Mouse (Mus musculus) cerebellum, adult 11-12 months (tissue): ENCODE data around the gene Reg3d.
"Not testable (repeated sequence)": the region's sequence is repeated elsewhere in the genome, so short reads cannot be mapped to it uniquely, and the experiment has no call there.

ENCODE experiments used
- DNase-seq: peaks from one replicate; pipeline ENCODE4 v3.0.0; 2022

Reg3d gene

DNA sequence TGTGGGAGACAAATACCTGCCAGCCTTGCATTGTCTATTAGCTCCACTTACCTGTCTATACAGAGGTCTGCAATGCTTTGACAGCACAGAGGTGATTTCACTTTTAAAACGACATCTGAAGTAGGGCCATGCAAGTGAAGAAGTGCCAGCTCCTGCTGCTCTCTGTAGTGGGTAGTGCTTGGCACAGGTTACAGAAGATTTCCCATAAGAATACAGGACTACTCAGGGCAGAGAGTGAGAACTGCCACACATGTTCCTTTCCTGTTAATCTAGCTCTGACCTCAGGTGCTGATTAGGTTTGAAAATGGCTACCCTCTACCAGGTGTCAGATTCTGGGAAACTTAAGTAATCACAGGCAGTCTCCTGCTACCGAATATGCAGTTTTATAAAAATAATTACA lies at the start of gene Reg3d:
Gene Reg3d (minus strand): TSS at position 101 of the 400 bp plus-strand sequence.
- DNase-seq = no peak

DNA sequence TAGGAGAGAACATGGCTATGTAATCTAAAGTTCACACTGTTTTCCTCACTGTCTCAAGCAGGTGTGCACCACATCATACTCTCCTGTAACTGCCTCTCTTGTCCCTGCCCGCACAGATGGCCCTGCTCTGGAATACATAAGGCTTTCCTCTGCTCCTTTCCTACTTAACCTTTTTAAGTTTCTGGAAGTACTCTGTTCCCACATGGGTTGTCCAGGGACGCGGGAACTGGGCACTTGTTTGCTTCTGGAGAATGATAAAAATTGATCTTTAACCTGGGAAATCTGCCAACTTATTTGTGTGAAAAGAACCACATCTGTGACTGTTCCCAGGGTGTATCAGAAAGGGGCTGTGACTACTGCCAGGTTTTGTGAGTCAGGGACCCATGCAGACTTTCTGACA lies 46.8 kb upstream of the Reg3d start:
- DNase-seq = no peak

DNA sequence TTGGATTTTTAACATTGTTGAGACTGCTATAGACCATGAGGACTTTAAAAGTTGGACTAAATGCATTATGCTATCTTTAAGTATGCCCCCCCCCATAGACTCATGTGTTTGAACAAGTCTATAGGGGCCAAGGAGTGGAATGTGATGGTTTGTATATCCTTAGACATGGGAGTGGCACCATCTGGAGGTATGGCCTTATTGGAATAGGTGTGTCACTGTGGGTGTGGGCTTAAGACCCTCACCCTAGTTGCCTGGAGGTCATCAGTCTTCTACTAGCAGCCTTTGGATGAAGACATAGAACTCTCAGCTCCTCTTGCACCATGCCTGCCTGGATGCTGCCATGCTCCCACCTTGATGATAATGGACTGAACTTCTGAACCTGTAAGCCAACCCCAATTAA lies 43.7 kb upstream of the Reg3d start, which contains the start of gene Reg1:
Gene Reg1 (plus strand): TSS at position 301 of the 400 bp plus-strand sequence.
- DNase-seq = not testable (repeated sequence)

DNA sequence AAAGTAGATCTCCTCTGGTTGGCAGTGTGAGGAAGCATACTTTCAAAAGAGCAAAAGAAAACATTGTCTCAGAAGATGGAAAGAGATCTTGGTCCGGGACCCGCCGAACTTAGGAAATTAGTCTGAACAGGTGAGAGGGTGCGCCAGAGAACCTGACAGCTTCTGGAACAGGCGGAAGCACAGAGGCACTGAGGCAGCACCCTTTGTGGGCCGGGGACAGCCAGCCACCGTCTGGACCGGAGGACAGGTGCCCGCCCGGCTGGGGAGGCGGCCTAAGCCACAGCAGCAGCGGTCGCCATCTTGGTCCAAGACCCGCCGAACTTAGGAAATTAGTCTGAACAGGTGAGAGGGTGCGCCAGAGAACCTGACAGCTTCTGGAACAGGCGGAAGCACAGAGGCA lies 16.7 kb upstream of the Reg3d start, which contains the start of gene Reg2:
Gene Reg2 (plus strand): TSS at position 301 of the 400 bp plus-strand sequence.
- DNase-seq = not testable (repeated sequence)

DNA sequence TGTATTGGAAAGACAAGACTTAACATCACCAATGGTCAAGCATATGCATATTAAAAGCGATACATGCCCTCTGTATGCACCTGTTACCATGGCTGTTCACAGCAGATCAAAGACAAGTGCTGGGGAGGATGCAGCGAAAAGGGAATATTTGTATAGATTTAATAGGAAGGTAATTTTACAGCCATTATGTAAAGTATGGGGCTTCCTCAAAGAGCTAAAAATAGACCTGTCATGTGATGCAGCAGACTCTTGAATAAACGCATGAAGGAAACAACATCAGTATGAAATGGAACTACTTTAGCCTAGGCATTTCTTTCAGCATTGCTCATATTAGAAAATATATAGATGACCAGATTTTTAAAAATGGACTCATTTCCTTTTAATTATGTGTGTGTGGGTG lies 6.9 kb upstream of the Reg3d start:
- no peak for DNase-seq

DNA sequence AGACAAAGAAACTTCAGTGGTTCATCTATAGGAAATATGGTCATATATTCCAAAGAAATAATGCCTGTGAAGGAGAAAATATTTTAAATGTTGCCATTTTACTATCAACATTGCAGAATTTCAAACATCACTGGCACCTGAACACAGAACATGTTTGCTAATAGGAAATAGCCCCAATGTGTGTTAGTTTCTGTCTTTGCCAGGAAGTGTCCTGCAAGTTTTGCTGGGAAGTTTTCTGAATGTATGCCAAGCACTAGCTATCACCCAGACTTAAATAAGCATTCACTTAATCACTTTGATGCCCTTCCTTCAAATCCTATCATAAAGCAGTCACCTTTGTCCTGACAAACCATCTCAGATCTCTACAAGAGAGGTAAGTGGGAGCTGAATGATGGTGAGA lies 1.7 kb upstream of the Reg3d start, which contains the start of gene Reg3a:
Gene Reg3a (plus strand): TSS at position 301 of the 400 bp plus-strand sequence.
- DNase-seq = no peak

DNA sequence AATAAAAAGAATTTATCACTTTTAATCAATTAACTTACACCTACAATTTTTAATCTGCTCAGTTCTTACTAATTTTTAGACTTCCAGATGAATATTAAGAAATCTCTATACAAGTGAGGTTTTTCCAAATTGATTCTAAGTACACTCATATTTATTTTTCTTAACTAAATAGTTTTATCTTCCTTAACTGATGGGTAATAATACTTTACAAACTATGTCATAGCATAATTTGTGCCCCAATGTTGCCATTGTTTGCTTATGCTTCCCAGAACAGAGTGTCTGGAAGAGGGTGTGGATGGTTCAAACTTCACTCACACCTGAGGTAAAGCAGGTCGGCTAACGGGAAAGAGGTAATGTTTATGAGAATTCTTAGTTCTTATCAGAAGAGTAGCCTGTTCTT lies 8.3 kb downstream of the Reg3d start, which contains the start of gene Reg3b:
Gene Reg3b (plus strand): TSS at position 301 of the 400 bp plus-strand sequence.
- no peak for DNase-seq

DNA sequence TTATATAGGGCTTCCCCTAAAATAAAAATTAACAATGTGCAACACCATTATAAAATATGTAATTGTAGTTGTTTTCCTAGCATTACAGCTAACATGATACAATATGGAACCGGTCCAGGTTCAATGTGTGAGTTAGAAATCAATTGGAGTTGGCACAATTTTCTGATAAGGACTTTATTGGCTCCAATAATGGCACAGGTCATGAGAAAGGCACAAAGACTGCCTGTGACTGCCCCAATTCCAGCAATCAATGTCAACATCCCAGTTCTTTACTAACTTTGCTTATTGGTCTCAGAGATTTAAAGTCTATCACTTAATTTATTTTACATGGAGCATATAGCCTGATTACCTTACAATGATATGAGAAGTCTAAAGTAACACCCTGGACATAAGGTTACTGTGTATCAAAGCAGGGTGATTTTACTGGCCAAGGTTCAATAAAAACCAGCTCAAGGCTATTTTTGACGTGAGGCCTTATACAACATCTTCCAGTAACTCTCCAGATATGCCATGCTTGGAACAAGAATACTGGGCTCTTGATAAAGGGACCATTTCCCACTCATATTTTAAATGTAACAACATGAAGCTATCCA lies 16.6 kb downstream of the Reg3d start:
- DNase-seq = no peak

DNA sequence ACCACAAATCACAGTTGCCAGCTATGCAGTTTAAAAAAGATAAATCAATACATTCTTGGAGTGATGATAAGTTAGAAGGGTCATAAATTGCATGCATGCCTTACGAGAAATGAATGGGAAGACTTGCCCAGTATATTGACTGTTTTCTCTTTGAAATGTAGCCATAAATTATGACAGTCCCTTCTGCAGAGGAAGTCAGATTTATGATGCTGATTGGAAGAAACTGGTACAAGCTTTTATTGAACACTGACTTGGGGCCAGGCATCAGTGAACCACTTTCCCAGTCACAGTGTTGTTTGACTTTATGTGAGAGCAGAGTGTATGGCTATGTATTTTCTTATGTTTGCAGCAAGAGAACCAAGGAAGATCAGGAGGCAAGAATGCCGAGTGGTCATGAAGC lies 37.0 kb downstream of the Reg3d start:
- DNase-seq = no peak

DNA sequence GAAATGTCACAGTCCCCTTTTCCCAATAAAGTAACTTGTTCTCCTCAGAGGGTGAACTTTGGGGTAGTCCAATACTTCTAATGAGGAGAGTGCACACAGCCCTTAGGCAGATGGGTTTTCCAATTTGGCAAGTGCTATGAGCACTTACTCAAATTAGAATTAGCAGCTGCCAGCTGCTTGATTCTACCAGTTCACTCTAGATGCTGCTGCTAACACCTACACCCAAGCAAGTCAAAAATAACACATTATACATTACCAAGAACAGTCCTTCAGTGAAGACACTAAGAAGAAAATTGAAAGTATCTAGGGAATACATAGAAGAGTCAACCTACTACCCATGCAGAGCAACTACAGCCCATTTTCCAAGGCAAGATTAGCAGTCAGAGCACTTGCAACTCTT lies 38.4 kb downstream of the Reg3d start:
- no peak for DNase-seq

DNA sequence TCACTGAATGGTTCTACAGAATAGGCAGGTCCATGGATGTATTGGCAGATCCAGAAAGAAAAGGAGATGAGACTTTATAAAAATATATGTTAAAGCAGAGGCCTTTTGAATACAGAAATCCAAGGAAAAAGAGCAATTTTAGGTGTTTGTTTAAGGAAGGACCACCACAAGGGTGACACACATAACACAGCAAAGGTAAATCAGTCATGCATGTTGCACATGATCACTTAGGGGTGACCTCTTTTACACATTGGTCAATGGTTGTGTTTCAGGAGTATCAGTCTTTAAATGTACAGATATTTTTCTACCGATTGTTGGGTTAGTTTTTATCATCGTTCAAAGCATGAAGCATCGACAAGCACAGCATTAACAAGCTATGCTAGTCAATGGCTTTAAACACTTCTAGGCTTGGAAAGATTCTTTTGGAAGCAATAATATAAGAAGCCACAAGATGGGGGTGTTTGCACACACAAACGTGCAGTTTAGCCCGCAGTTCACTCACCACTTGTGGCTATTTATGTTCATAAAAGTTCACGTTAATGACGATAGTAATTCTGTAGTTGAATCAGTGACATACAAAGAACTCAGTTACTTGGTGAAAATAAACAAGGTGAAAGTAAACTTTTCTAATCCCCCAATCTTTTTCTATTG lies 46.6 kb downstream of the Reg3d start:
- DNase-seq = no peak

DNA sequence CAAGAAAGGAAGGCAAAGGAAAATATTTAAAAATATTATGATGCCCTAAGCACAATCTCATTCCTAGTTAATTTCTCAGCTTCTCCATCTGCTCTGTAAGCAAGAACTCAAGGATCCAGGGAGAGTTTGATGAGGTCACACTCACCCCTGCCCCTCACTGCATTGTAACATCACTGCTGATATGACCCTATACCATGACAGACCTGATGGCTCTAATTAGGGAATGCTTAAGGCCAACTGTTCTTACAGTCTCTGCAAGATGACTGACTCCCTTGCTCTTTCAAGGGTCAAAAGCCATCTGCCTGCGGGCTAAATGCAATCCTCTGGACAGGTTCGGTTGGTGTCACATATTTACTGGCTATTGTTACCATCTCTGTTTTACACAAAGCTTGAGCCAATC lies 49.5 kb downstream of the Reg3d start:
- no peak for DNase-seq

DNA sequence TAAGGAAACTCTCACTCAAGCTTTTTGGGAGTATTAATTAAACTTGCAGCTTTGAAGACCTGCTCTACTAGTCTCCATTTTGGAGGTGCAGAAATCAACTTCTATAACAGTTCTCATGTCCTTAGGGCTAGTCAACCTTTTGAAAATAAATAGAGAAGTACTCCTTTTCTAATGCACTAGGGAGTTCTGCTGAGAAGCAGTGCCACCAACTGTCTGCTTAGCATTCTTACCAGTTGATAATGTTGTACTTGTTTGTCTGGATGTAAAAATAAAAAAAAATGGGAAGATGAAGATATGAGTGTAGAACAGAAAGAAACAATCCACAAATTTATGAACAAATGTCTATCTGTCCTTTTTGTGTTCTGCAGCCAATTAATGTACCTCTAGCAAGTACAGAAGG lies 50.9 kb downstream of the Reg3d start:
- no peak for DNase-seq
